Mouse (Mus musculus) B cell, adult 2 months (primary cell): ENCODE measurements around the gene Nudc.
A peak's percentile ranks its signal among the peaks of the same experiment; 100 is the strongest.

Experiments
- DNase-seq, 2 experiments: peaks; one replicate each; pipeline ENCODE4 v3.0.0; 2022

Nudc gene

DNA sequence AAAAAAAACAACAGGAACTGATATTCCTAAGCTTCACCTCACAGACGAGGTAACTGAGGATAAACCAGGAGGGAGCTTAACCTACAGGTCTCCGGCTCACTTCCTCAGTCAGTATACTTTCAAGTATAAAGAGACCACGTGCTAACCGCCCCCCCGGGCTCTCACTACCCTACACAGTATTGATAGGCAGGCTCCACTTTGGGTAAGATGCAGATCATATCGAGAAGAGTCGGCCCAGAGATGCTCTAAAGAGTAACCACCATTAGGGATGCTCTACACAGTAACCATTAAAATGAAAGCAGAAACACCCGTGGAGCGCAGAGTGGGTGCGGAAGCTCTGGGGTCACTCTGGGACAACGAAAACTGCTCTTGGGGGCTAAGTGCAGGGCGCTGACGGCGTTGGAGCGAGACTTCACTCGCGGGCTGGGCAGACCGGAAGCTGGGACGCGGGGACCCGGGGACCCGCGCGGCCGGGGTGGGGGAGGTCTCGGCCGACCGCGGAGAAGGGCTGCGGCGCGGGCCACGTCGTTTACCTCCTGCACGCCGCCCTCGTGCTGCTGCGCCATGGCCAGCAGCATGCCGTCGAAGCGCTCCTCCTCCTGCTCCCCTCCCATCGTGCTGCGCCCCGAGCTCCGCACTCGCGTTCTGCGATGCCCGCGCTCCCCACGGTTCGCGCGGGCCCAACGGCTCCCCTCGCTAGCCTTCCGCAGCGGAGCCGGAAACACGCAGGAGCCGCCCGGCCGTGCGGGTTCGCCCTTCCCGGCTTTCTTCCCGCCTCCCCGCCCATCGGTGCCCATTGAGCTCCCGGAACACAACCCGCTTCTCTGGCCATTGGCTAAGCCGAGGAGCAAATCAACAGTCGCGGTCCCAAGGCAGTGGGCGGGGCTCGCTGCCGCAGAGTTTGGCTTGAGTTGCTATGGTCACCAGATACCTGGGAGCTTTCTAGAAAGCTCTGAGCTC is at the start of gene Nudc:
Gene Nudc (minus strand): TSS at position 725 of the 960 bp plus-strand sequence.
- DNase-seq, result peak; percentile 95 to 96

DNA sequence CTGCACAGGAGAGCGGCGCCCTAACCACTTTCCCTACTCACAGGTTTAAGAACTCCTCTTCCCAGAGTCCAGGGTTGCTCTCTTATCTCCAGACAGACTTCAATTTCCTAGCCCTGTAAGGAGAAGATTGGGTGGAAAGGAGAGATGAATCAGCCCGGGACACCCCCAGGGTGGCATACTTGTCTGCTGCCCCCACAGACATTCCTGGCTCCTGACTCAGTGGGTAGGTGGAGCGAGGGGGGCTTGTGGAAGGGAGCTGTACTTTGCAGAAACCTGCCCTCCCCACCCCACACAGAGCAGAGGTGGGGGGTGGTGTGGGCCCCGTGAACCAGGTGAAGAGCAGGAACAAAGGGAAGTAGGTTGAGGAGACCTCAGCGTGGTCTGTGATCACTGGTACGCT is 49.7 kb upstream of the Nudc start:
- peak in 1 of 2 experiments; percentile 44 for DNase-seq

DNA sequence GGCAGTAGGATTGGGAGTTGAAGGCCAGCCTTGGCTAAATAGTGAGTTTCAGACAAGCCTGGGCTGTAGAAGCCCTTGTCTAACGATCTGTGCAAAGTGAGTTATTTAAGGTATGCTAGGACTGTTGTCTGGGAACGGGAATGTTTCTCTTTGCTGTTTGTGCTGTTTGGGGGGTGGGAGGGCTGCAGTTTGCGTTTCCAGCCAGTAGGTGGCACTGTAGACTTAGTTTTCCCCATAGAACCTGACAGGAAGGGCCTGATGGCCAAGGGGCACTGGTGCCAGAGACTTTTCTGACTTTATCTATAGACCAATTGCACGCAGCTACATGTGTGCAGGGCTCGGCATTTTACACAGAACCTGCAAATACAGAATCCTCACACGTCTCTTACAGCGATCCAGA is 46.8 kb upstream of the Nudc start:
- peak; percentile 83 to 84 for DNase-seq

DNA sequence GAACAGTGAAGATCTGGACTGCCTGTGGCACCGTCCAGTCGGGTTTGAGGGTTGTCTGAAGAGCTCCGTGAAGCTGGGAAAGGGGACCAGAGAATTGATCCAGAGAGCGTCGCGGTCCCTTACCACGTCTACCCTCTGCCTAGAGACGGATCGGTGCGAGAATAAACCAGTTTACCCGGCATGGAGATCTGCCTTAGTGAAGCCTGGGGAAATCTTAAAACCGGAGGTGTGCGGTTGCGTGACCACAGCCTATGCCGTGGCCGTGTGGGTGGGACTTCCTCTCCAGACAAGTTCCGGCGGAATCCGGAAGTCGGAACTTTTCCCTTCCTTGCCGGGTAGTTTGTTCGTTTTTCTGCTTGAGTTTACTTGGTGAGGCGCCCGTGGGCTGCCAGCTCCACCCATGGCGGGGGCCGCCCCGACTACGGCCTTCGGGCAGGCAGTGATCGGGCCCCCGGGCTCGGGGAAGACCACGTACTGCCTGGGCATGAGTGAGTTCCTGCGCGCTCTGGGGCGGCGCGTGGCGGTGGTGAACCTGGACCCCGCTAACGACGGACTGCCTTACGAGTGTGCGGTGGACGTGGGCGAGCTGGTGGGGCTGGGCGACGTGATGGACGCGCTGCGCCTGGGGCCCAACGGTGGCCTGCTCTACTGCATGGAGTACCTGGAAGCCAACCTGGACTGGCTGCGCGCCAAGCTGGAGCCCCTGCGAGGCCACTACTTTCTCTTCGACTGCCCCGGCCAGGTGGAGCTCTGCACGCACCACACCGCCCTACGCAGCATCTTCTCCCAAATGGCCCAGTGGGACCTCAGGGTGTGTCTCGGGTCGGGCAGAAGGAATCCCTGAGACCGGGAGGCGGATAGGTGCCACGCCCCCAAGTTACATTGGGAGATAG is 38.5 kb upstream of the Nudc start, which contains the start of gene Gpn2:
Gene Gpn2 (plus strand): TSS at position 304 of the 893 bp plus-strand sequence.
- DNase-seq, result peak; percentile 88 to 90

DNA sequence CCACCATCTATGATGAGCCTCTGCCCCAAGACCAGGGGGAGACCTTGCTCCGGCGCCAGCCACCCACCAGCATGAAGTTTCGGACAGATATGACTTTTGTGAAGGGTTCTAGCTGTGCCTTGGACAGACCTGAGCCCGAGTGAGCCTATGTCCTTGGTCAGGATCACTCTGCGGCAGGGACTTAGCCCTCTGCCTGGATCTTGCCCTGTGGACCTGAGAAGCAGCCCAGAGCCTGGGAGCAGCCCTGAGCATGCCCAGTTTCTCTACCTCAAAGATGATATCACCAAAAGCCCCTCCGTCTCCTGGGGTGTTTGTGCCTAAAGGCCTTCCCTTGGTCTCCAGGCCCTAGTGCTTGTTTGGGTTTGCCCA is 37.9 kb upstream of the Nudc start:
- no peak for DNase-seq

DNA sequence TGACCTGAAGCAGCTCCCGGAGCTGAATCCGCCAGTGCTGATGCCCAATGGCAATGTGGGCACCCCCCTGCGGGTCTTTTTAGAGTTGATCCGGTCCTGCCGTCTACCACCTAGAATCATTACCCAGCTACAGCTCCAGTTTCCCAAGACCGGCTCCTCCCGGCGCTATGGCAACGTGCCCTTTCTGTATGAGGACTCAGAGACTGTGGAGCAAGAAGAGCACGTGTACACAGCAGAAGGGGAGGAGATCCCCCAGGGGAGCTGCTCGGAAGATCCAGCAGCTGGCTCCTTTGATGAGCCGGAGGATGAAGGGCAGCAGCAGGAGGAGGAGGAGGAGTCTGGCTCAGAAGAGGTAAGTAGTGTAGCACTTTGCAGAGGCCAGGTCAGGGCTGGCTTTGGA is 32.2 kb upstream of the Nudc start:
- DNase-seq, result no peak

DNA sequence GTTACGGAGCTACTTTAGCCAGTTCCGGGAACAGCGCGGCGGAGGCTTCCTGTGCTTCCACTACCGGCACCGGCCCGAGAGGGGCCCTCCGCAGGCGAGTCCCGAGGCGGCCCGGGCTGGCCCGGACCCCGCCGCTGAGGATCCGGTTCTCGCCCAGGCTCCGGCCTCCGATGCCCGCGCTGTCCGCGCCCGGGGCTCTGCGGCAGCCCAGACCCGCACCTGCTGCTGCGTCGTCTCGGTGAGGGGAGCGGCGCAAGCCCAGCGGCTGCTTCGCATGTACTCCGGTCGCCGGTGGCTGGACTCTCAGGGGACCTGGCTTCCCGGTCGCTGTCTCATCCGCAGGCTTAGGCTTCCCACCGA is 29.0 kb upstream of the Nudc start:
- no peak for DNase-seq

DNA sequence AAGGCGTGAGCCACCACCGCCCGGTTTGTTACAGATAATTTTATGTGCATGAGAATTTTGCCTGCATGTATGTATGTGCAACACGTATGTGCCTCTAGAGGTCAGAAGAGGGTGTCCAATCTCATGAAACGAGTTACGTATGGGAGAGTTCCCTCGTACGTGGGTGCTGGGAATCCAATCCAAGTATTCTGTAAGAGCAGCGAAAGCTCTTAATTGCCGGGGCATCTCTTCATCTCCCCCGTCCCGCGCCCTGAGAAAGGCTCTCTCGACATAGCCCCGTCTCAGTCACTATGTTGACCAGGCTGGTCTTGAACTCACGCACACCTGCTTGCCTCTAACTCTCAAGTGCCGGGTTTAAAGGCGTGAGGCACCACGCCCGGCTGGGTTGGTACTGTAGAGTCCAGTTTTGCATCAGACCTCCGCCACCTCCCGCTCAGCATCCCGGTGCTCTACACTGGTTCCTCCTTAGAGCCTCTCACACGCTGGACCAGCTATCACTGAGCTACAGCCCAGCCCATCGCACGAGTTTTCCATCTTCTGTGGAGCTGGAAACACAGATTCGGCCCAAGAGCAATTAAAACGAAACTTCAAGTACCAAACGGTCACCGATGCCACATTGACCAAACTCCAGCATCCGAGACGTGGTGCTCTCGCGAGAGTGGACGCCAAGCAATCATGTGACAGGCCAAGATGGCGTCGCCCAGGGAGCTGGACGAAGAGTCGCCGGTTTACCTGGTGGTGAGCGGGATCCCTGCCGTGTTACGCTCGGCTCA is 28.5 kb upstream of the Nudc start, which contains the start of gene Gpatch3:
Gene Gpatch3 (plus strand): TSS at position 676 of the 773 bp plus-strand sequence.
- peak; percentile 88 to 89 for DNase-seq

DNA sequence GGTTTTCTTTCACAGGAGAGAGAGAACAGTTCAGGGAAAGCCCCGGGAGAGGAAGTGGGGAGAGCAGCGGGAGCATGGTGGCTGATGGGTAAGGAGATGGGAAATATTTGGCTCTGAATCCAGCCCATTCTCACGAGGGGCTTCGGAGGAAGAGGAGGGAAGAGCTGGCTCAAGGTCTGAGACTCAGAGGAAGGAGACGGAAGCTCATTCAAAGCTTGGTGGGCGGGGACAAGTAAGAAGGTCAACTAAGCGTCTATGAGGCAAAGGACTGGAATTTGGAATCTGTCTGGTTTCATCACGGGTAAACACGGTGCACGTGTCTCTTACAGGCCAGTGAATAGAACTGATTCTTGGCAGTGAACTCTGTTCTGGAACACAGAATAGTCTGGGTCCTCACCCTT is 24.3 kb upstream of the Nudc start:
- no peak for DNase-seq

DNA sequence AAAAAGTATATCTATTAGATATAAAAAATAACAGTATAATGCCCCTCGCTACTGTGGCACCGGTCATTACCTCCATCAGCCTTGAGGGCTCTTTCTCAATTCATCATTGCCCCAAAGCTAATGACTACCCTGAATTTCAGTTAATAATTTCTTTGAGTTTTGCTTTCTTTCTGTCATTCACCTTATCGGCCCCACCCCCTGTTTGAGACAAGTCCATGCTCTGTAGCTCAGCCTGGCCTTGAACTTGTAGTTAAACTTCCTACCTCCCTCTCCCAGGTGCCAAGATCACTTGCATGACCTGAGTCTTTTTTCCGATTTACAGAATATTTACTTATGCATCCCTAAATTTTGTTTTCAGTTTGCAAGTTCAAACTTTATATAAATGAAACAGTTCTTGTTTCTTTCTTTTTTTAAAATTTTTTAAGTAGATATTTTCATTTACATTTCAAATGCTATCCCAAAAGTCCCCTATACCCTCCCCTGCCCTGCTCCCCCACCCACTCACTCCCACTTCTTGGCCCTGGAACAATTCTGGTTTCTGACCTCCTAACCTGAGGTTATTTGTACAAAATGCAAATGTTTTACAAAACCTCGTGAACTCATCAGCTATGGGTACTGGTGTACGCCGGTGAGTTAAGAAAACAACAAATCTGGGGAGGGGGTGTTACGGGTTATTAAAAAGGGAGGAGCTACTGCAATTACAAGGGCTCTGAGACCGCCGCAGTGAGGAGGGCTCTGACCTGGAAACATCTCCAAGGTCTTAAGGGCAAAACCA is 23.7 kb upstream of the Nudc start:
- DNase-seq, result no peak

DNA sequence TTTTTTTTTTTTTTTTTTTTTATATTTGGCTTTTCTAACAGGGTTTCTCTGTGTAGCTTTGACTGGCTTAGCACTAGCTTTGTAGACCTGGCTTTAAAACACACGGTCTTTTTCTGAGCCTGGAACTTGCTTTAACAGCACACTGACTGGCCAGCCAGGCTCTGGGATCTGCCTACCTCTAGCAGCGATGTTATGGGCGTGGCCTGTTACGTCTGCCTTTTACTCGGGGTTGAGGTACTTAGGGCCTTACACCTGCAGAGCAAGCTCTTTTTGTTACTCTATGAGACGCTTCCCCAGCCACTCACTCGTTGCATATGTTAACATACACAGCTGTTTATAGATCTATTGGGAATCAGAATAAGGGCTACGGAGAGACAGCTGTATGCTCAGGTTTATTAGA is 21.5 kb upstream of the Nudc start:
- DNase-seq, result no peak

DNA sequence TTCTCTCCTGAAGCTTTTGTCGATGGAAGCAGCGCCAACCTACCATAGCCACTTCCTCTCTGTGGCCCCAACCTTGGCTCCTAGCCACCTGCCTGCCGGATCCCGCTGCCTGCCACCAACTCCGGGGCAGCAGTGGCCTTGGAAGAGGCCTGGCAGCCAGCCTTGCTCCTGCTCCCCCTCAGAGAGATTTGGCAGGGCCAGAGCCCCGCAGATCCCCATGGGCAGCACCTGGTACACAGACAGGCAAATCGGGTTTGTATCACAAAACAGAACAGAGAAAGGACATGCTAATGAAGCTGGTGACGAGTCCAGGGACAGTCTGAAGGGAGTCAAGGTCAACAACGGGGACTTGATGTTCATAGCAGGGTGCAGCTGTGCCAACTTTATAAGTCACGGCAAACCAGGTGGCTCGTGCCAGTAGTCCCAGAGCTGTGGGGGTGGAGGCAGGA is 17.4 kb upstream of the Nudc start:
- no peak for DNase-seq

DNA sequence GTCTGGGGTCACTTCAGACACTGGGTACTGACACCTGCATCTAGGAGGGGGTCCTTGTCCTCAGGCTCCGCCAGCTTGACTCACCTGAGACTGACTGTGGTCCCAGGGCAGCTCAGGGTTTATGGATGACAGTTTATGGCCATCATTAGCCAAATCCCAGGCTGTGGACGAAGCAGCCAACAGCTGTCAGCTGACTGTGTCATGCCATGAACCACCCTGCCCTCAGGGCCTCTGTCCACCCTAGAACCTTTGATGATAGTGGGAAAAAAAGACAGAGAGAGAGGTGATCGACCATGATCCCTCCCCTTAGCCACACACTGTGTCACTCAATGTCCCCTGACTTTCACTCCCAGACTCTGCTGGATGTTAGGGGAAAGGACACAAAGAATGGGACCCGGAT is 15.8 kb upstream of the Nudc start:
- no peak for DNase-seq

DNA sequence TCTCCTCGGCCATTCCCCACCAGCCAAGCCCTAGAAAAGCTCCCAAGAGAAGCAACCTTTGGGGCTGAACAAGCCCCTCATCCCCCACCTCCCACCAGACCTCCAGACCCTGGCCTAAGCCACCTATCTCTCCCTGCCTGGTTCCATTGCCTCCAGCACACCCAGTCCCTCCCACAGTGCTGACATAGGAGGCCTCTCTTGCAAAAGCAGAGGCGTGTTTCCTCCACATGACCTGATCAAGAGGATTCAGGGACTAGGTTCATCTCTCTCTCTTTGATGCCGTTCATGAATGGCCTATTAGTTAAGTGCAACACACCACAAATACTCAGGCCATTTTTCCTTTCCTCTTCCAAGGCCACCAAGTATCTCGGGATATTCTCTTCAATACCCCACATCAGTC is 14.1 kb upstream of the Nudc start:
- DNase-seq, result no peak

DNA sequence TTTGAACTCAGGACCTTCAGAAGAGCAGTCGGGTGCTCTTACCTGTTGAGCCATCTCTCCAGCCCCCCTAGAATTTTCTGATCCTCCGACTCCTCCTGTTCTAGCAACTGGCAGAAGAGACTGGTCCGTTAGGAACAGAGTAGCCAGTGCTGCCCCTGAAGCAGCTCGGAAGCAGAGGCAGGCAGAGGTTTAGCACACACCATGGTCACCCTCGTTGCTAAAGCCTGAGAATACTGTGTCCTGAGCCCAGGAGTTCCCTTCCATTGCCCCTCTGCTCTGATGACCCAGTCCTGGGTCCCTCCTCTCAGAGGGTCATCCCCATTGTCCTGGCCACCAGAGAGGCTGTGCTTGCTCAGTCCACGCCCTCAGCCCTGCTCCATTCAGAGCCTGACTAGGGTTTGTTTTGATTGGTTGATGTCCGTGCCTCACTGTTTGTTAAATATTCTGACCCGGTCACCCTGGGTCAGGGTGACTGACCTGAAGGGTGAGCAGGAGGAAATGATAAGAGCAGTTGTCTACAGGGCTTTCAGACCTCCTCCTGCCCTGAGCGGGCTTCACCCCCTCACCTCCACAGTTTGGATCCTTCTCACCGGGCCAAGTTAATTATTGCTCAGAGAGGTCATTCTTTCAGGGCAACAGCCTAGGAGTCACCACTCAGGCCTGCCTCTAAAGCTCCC is 11.4 kb upstream of the Nudc start:
- DNase-seq, result no peak

DNA sequence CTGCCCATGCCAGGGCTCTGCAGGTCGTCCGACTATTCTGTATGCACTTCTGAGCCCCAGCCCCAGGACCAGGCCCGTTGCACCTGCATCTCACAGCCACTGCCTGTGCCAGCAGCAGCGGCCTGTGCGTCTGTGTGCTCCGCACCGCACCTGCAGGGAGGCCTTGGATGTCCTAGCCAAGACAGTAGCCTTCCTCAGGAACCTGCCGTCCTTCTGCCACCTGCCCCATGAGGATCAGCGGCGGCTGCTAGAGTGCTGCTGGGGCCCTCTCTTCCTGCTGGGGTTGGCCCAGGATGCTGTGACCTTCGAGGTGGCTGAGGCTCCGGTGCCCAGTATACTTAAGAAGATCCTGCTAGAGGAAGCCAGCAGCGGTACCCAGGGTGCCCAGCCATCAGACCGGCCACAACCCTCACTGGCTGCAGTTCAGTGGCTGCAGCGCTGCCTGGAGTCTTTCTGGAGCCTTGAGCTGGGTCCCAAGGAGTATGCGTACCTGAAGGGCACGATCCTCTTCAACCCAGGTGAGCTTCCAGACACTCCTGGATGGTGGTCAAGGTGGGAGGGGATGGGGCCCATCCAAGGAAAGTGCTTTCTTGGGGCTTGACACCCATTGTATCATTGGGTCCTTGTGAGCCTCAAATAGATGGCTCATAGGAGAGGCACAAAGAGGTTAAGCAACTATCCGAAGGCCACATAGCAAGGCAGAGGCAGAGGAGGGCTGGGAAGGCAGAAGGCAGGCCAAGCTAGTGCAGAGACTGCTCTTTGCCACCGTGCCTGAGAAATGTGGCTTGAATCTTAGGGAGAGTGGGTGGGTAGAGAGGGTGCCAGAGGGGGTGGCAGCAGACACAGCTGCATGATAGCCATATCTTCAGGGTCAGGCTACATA is 7.9 kb upstream of the Nudc start:
- DNase-seq, result no peak

DNA sequence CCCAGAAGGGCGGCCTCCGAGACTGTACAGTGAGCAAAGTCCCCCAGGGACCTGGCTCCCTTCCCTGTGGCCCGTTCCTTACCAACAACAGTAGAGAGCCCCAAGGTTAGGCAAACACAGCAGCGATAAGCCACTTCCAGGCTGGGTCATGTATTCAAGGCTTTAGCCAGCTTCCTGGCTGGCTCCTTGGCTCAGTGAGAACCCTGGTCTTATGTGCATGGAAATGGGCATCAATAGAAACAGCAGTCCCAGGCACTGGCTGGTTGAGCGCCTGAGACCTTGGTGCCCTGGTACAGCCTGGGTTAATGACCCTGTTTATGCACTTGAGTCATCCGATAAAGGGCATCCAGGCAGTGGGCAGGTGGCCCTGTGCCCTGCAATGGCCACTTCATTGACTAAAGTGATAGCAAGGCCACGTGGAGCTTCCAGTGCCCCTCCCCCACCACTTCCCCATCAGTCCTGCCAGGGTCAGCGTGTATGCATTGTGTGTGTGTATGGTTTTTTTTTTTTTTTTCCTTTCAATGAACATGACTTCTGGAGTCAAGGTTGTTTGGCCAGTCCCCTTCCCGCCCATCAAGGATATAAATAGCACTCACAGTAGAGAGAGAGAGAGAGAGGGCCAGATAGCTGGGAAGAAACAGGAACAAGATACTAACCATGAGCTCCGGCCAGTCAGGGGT is 7.1 kb upstream of the Nudc start, which contains the start of gene Nr0b2:
Gene Nr0b2 (plus strand): TSS at position 609 of the 680 bp plus-strand sequence.
- peak; percentile 20 to 21 for DNase-seq

DNA sequence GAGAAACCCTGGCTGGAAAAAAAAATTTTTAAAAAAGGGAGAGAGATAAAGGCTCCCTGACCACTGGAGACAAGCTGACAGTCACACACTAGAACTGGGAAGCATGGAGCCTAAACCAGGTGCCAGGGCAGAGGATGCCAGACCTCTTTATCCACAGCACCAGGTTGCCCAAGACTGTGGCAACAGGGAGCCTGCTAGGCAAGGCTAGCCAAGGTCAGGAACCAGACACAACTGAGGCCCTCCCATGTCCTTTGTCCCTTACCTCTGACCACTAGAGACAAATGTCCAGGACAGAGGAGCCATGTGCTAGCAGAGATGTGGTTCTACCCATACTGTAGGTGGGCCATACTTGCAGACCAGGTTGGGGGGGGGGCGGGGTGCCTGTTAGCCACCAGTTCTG is 6.2 kb upstream of the Nudc start:
- DNase-seq, result no peak

DNA sequence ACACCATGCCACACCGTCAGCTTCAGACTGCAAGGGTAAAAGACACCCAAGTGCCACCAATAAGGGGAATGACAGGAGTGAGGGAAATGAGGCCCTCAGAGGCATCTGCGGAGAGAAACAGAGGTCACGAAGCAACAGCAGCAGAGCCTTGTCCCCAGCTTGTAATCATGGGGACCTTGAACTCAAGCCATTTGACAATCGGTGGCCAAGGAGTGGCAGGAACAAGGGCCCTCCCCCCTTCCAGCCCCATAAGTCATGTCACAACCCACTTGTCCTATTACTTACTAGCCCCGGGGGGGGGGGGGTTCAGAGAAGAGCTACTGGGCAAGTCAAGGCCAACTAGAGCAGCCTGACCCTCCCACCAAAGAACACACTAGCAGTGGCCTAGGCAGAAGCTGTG is 9.1 kb downstream of the Nudc start:
- no peak for DNase-seq

DNA sequence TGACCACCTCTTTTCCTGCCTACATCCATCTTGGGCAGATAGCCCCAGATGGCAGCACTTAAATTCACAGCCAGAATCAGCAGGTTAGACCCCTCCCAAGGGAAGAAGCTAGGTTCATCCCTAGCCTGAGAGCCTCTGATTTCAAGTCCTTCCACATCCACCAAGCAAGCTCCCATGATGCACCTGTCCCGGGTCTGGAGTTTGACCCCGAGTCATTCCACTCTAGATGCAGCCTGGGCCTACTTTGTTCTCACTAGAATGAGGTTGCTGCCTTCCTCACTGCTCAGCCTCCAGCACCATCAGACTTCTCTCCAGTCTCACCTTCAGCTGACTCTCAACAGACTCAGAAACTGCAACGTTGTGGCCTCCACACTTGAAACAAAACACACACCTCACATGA is 9.7 kb downstream of the Nudc start:
- no peak for DNase-seq
